Mouse (Mus musculus): ENCODE data around the gene Adam3.

Gene Adam3

GRCm38 (mm10) chr8:24725630-24726029, at the start of gene Adam3:
Adam3 (minus strand) TSS chr8:24725852.
- DNase-seq: no peak

- no peak for DNase-seq
Measured at GRCm38 (mm10) chr8:24724886-24725626, 596 bp downstream of the Adam3 start.
